Mouse (Mus musculus) mouse embryonic stem cell (cell line): Measurements from ENCODE around the gene Prkrip1.

ENCODE experiments used
- in situ Hi-C, 2 experiments: fragments of 300-500 bp; cut with MboI; formaldehyde crosslinking; loops; 1 replicate in 1 of 2; 3 replicates in 1 of 2; pipeline ENCODE4 v1.14.3; 2019 to 2020; ENCODE audit warnings: low sequenced_read_pairs in 2 of 2, low pct_unique_long_range_greater_than_20kb in 1 of 2, mixed read lengths in 1 of 2; ENCODE audit not compliant: unreplicated experiment in 1 of 2

The Prkrip1 gene

DNA sequence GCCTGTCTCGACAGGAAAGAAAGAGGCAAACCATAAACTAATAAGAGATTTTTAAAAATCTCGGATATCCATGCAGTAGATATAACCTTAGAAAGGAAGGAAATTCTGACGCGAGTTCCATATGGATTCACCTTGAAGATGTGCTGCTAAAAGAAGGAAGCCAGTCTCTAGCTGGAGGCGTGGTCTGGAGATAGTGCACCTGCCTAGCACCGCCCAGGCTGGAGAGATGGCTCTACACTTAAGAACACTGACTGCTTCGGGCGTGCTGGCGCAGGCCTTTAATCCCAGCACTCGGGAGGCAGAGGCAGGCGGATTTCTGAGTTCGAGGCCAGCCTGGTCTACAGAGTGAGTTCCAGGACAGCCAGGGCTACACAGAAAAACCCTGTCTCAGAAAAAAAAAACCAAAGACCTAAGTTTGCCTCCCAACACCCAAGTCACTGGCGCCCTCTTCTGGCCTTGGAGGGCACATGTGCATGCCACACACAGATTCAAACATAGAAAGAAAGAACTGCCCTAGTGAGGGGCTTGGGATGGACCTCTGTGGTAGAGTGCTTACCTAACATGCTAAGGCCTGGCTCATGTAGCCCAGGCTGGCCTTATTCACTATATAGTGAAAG, 61.0 kb downstream of the Prkrip1 start:
- in situ Hi-C loops: no loop called here

DNA sequence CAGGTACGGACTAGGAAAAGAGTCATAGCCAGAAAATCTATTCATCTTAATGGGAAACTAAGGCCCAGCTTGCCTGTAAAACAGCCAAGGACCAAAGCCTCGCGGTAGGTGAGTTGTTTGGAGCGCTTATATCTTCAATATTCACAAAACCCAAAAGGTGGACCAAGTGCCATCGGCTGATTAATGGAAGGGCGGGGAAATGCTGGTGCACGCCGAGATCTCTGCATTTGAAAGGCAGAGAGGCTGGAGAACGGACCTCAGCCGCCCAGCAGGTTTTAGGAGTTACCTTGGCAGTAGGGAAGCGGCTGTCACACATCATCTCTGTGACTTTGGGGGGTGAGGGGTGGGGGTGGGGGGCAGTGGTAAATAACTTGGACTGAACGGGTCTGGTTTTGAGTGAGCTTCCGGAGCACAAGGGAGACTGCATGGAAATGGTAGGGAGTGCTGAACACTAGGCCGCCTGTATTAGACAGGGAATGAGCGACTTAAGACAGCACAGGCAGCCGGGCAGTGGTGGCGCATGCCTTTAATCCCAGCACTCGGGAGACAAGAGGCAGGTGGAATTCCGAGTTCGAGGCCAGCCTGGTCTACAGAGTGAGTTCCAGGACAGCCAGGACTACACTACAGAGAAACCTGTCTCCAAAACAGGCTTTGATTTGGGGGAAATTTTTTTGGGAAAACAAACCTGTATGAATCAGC, 62.3 kb downstream of the Prkrip1 start:
- in situ Hi-C loops: no loop called here

DNA sequence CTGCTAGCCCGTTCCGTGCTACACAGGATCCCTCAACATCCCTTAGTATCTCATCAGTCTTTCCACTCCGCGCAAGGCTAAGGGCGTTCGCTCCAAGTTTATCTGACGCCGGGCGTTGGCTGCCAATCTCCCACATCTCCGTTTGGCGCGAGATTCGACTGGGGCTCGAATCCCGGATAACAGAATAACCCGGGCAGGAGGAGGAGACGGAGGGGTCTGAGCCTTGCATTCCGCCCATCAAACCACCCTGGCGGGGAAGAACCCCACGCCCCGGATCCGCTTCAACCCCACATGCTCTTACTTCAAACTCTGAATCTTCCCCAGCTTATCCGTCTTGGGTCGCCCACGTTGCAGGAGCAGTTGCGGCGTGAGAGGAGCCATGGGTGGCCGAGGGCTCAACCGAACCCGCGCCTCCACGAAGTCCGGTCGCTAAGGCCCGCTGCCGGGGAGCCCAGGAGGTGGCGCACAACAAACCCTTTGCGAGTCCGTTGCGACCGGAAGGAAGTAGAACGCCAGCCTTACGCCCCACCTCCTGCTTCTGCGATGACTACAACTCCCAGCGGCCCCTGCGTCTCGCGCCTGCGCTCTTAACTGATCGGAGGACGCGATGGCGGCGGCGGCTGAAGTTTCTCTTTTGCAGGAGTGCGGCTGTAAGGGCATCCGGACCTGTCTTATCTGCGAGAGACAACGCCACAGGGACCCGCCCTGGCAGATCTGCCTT, 63.0 kb downstream of the Prkrip1 start, which contains the start of the genes Lrwd1 and Alkbh4:
Gene Lrwd1, minus strand, starts transcription at position 504 of the 721 bp plus-strand sequence.
Gene Alkbh4, plus strand, starts transcription at position 576 of the 721 bp plus-strand sequence.
- in situ Hi-C loops: no loop called here
